Mouse (Mus musculus): ENCODE results near the gene Nob1. TPM values are rescaled to one million over a fixed set of nuclear protein-coding genes. Genes with fewer than 3 reads are reported as not detected.

Nob1 gene
- polyA plus RNA-seq, 1 experiment from 2014 or later = 92.9 TPM

DNA sequence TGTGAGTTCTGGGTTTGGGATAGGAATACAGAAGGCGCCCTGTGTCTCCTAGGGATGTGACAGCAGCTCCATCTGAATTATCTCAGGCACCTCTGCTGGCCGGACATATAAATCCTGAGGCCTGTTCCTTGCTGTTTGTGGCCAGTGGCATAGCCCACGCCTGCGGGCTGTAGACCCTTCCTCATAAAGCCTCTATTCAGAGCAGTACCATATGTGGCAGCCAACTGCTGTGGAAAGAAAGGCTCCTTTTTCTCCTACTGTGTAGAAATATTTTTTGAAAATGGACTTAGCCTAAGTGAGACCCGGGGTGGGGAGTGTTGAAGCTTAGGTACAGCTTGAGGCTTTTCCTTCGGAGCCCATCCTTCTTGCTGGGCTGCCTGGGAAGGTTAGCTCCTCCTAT lies 33.4 kb upstream of the Nob1 start:
- no peaks in the 10 kb centered on the region for H3K4me1 ChIP-seq (replicated peaks; ENCODE audit: control insufficient read depth, insufficient read depth, low read length)
- no peaks in the 10 kb centered on the region for H3K9me3 ChIP-seq (ENCODE audit: control insufficient read depth, low read length)
- no peak overlapping the region for H3K4me2 ChIP-seq
- DNase-seq (ENCODE audit: low spot score) = no peak
- no peak overlapping the region for H3K27ac ChIP-seq (ENCODE audit: low read depth, low read length)
- H3K27me3 ChIP-seq (replicated peaks; ENCODE audit: control insufficient read depth, insufficient read depth, low read length) = no peaks in the 10 kb centered on the region
- ATAC-seq (replicated peaks; ENCODE audit: low FRiP score) = no peak; the same call in 1 of the 2 replicates
- WGBS = 92% methylated on average over 6 of the region's 6 CpGs
- no peak overlapping the region for H3K9ac ChIP-seq (ENCODE audit: low read depth, low read length)
- H3K4me3 ChIP-seq (ENCODE audit: low read depth, low read length) = no peak overlapping the region
- H3K36me3 ChIP-seq (ENCODE audit: control insufficient read depth, insufficient read depth, low read length) = peaks cover 16% of the 10 kb centered on the region; the same call in 1 of the 2 replicates

DNA sequence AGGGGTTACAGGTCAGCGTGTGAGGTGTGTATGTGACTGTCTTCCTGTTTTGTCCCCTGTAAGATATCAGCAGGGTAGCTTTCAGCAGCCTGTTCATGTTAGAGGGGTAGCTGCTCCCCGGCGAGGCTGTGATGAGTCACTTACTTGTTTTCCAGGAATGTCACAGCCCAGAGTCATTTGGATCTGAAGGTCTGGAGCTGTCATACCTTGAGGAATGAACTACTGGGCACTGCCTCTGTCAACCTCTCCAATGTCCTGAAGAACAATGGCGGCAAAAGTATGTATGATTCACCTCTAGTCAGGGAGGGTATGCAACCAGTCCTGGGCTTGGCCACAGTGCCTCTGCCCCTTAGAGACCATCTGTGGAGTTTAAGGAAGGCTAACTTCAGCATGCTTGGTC lies 32.9 kb upstream of the Nob1 start:
- H3K9ac ChIP-seq (ENCODE audit: low read depth, low read length) = no peak overlapping the region
- no peak for DNase-seq (ENCODE audit: low spot score)
- no peak overlapping the region for H3K4me3 ChIP-seq (ENCODE audit: low read depth, low read length)
- H3K27me3 ChIP-seq (replicated peaks; ENCODE audit: control insufficient read depth, insufficient read depth, low read length) = no peaks in the 10 kb centered on the region
- 86% methylated on average over 4 of the region's 4 CpGs for WGBS
- H3K36me3 ChIP-seq (ENCODE audit: control insufficient read depth, insufficient read depth, low read length) = peaks cover 16% of the 10 kb centered on the region; the same call in 1 of the 2 replicates
- H3K4me2 ChIP-seq = no peak overlapping the region
- ATAC-seq (replicated peaks; ENCODE audit: low FRiP score) = no peak
- no peak overlapping the region for H3K27ac ChIP-seq (ENCODE audit: low read depth, low read length)
- no peaks in the 10 kb centered on the region for H3K9me3 ChIP-seq (ENCODE audit: control insufficient read depth, low read length)
- no peaks in the 10 kb centered on the region for H3K4me1 ChIP-seq (replicated peaks; ENCODE audit: control insufficient read depth, insufficient read depth, low read length)

- Histone ChIP-seq H3K36me3 (ENCODE audit: control insufficient read depth, insufficient read depth, low read length) (peaks cover 7% of the 10 kb centered on the region; the same call in 1 of the 2 replicates), H3K27ac (ENCODE audit: low read depth, low read length) (no peak overlapping the region)
- no peak for DNase-seq (ENCODE audit: low spot score)
These were observed 30.4 kb upstream of the Nob1 start for GRCm38 (mm10) chr8:107455268-107455667.

GRCm38 (mm10) chr8:107453386-107453785 lies 28.5 kb upstream of the Nob1 start:
- Histone ChIP-seq H3K9ac (ENCODE audit: low read depth, low read length) (no peak overlapping the region), H3K4me2 (no peak overlapping the region), H3K4me1 (replicated peaks; ENCODE audit: control insufficient read depth, insufficient read depth, low read length) (peaks cover 5% of the 10 kb centered on the region), H3K9me3 (ENCODE audit: control insufficient read depth, low read length) (no peaks in the 10 kb centered on the region), H3K36me3 (ENCODE audit: control insufficient read depth, insufficient read depth, low read length) (peaks cover 7% of the 10 kb centered on the region; the same call in 1 of the 2 replicates), H3K4me3 (ENCODE audit: low read depth, low read length) (no peak overlapping the region), H3K27ac (ENCODE audit: low read depth, low read length) (no peak overlapping the region), H3K27me3 (replicated peaks; ENCODE audit: control insufficient read depth, insufficient read depth, low read length) (no peaks in the 10 kb centered on the region)
- 94% methylated on average over 11 of the region's 11 CpGs for WGBS
- no peak for ATAC-seq (replicated peaks; ENCODE audit: low FRiP score)
- DNase-seq (ENCODE audit: low spot score) = no peak

More at GRCm38 (mm10) chr8:107455268-107455667, 30.4 kb upstream of the Nob1 start:
- no peak for ATAC-seq (replicated peaks; ENCODE audit: low FRiP score)
- 11% methylated on average over 3 of the region's 3 CpGs for WGBS
- Histone ChIP-seq H3K9ac (ENCODE audit: low read depth, low read length) (no peak overlapping the region), H3K27me3 (replicated peaks; ENCODE audit: control insufficient read depth, insufficient read depth, low read length) (no peaks in the 10 kb centered on the region), H3K4me1 (replicated peaks; ENCODE audit: control insufficient read depth, insufficient read depth, low read length) (no peaks in the 10 kb centered on the region), H3K4me2 (no peak overlapping the region), H3K4me3 (ENCODE audit: low read depth, low read length) (no peak overlapping the region), H3K9me3 (ENCODE audit: control insufficient read depth, low read length) (no peaks in the 10 kb centered on the region)

- H3K4me3 ChIP-seq (ENCODE audit: low read depth, low read length) = no peak overlapping the region
- H3K9me3 ChIP-seq (ENCODE audit: control insufficient read depth, low read length) = no peaks in the 10 kb centered on the region
- H3K36me3 ChIP-seq (ENCODE audit: control insufficient read depth, insufficient read depth, low read length) = peaks cover 3% of the 10 kb centered on the region; the same call in 1 of the 2 replicates
- peaks cover 11% of the 10 kb centered on the region for H3K4me1 ChIP-seq (replicated peaks; ENCODE audit: control insufficient read depth, insufficient read depth, low read length)
- H3K27me3 ChIP-seq (replicated peaks; ENCODE audit: control insufficient read depth, insufficient read depth, low read length) = no peaks in the 10 kb centered on the region
- DNase-seq (ENCODE audit: low spot score) = no peak
- WGBS = 86% methylated on average over 13 of the region's 13 CpGs
- H3K4me2 ChIP-seq = no peak overlapping the region
- H3K27ac ChIP-seq (ENCODE audit: low read depth, low read length) = no peak overlapping the region
- no peak for ATAC-seq (replicated peaks; ENCODE audit: low FRiP score)
- no peak overlapping the region for H3K9ac ChIP-seq (ENCODE audit: low read depth, low read length)
These were observed 26.7 kb upstream of the Nob1 start for GRCm38 (mm10) chr8:107451414-107452066.

DNA sequence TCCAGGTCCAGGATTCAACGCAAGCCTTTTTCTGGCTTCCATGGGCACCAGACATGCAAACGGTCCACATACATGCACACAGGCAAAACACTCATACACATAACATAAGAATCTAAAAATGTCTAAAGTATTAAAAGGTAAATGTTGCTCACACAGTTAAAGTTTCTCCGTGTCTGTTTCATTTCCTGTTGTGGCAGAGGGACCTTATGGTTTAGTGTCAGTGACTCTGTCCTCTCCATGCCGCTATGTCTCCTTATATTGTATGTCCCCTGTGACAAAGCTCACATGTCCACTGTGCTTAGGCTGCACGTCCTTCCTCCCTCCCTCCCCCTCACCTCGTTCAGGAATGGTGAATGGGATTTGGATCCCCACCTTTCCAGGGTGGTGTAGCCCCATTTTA lies 24.8 kb upstream of the Nob1 start:
- DNase-seq (ENCODE audit: low spot score) (no peak), ATAC-seq (replicated peaks; ENCODE audit: low FRiP score) (no peak)
- 81% methylated on average over 6 of the region's 6 CpGs for whole genome bisulfite sequencing
- Histone ChIP-seq H3K27me3 (replicated peaks; ENCODE audit: control insufficient read depth, insufficient read depth, low read length) (no peaks in the 10 kb centered on the region), H3K36me3 (ENCODE audit: control insufficient read depth, insufficient read depth, low read length) (peaks cover 3% of the 10 kb centered on the region; the same call in 1 of the 2 replicates), H3K9me3 (ENCODE audit: control insufficient read depth, low read length) (no peaks in the 10 kb centered on the region), H3K27ac (ENCODE audit: low read depth, low read length) (no peak overlapping the region), H3K4me3 (ENCODE audit: low read depth, low read length) (no peak overlapping the region), H3K4me1 (replicated peaks; ENCODE audit: control insufficient read depth, insufficient read depth, low read length) (peaks cover 11% of the 10 kb centered on the region), H3K9ac (ENCODE audit: low read depth, low read length) (no peak overlapping the region), H3K4me2 (no peak overlapping the region)

GRCm38 (mm10) chr8:107449130-107449529 lies 24.3 kb upstream of the Nob1 start:
- WGBS = 69% methylated on average over 8 of the region's 8 CpGs

GRCm38 (mm10) chr8:107448382-107448889 lies 23.6 kb upstream of the Nob1 start:
- peak; percentile 80 for ATAC-seq (replicated peaks; ENCODE audit: low FRiP score)
- DNase-seq (ENCODE audit: low spot score) = no peak
- H3K4me2 ChIP-seq = no peak overlapping the region
- H3K27me3 ChIP-seq (replicated peaks; ENCODE audit: control insufficient read depth, insufficient read depth, low read length) = no peaks in the 10 kb centered on the region
- peaks cover 1% of the 10 kb centered on the region; the same call in 1 of the 2 replicates for H3K36me3 ChIP-seq (ENCODE audit: control insufficient read depth, insufficient read depth, low read length)
- H3K27ac ChIP-seq (ENCODE audit: low read depth, low read length) = 0 out of 2 replicates have a peak overlapping the region, but pooled peaks have one; percentile 26
- H3K9me3 ChIP-seq (ENCODE audit: control insufficient read depth, low read length) = no peaks in the 10 kb centered on the region
- WGBS = 70% methylated on average over 4 of the region's 4 CpGs
- peaks cover 11% of the 10 kb centered on the region for H3K4me1 ChIP-seq (replicated peaks; ENCODE audit: control insufficient read depth, insufficient read depth, low read length)
- H3K9ac ChIP-seq (ENCODE audit: low read depth, low read length) = no peak overlapping the region
- no peak overlapping the region for H3K4me3 ChIP-seq (ENCODE audit: low read depth, low read length)

More at GRCm38 (mm10) chr8:107449130-107449529, 24.3 kb upstream of the Nob1 start:
- DNase-seq (ENCODE audit: low spot score) = no peak
- Histone ChIP-seq H3K27me3 (replicated peaks; ENCODE audit: control insufficient read depth, insufficient read depth, low read length) (no peaks in the 10 kb centered on the region), H3K4me1 (replicated peaks; ENCODE audit: control insufficient read depth, insufficient read depth, low read length) (peaks cover 11% of the 10 kb centered on the region), H3K36me3 (ENCODE audit: control insufficient read depth, insufficient read depth, low read length) (peaks cover 3% of the 10 kb centered on the region; the same call in 1 of the 2 replicates), H3K9ac (ENCODE audit: low read depth, low read length) (no peak overlapping the region), H3K27ac (ENCODE audit: low read depth, low read length) (no peak overlapping the region), H3K9me3 (ENCODE audit: control insufficient read depth, low read length) (no peaks in the 10 kb centered on the region), H3K4me2 (no peak overlapping the region), H3K4me3 (ENCODE audit: low read depth, low read length) (no peak overlapping the region)
- no peak for ATAC-seq (replicated peaks; ENCODE audit: low FRiP score)

GRCm38 (mm10) chr8:107447713-107448112 lies 22.9 kb upstream of the Nob1 start:
- DNase-seq (ENCODE audit: low spot score) = no peak
- Histone ChIP-seq H3K9me3 (ENCODE audit: control insufficient read depth, low read length) (no peaks in the 10 kb centered on the region), H3K9ac (ENCODE audit: low read depth, low read length) (no peak overlapping the region), H3K36me3 (ENCODE audit: control insufficient read depth, insufficient read depth, low read length) (no peaks in the 10 kb centered on the region; the same call in 1 of the 2 replicates), H3K4me2 (no peak overlapping the region), H3K4me1 (replicated peaks; ENCODE audit: control insufficient read depth, insufficient read depth, low read length) (peaks cover 11% of the 10 kb centered on the region), H3K27ac (ENCODE audit: low read depth, low read length) (no peak overlapping the region), H3K4me3 (ENCODE audit: low read depth, low read length) (no peak overlapping the region), H3K27me3 (replicated peaks; ENCODE audit: control insufficient read depth, insufficient read depth, low read length) (no peaks in the 10 kb centered on the region)
- no peak for ATAC-seq (replicated peaks; ENCODE audit: low FRiP score)
